Mouse (Mus musculus) hindbrain, embryonic 13.5 days (tissue): ENCODE data around the gene Ildr1. TPM values are rescaled to one million over a fixed set of nuclear protein-coding genes. Genes with fewer than 3 reads are reported as not detected.

ENCODE experiments used
- ATAC-seq: fragments of 200-750 bp; cut with Nextera tagmentation; 2 replicates; pipeline ENCODE4 v1.8.0; 2017; ENCODE audit warnings: moderate TSS enrichment; ENCODE audit not compliant: low FRiP score
- H3K27ac ChIP-seq: fragments of 300-500 bp; sonication (generic); 2 replicates; pipeline ENCODE4 v1.5.1; 2015; ENCODE audit warnings: inconsistent platforms, mild to moderate bottlenecking, moderate library complexity
- H3K27me3 ChIP-seq: fragments of 300-500 bp; sonication (generic); 2 replicates; pipeline ENCODE4 v1.6.1; 2015; ENCODE audit warnings: mild to moderate bottlenecking, inconsistent platforms
- H3K36me3 ChIP-seq: fragments of 300-500 bp; sonication (generic); 2 replicates; pipeline ENCODE4 v1.6.1; 2015; ENCODE audit warnings: mild to moderate bottlenecking, inconsistent platforms
- H3K4me1 ChIP-seq: fragments of 300-500 bp; sonication (generic); replicated peaks from 2 replicates; pipeline ENCODE4 v1.6.1; 2015; ENCODE audit warnings: inconsistent platforms
- H3K4me2 ChIP-seq: fragments of 300-500 bp; sonication (generic); 2 replicates; pipeline ENCODE4 v1.6.1; 2015; ENCODE audit warnings: inconsistent platforms, mild to moderate bottlenecking, moderate library complexity
- H3K4me3 ChIP-seq: fragments of 300-500 bp; sonication (generic); 2 replicates; pipeline ENCODE4 v1.5.1; 2015; ENCODE audit warnings: mild to moderate bottlenecking, inconsistent platforms
- H3K9ac ChIP-seq: fragments of 300-500 bp; sonication (generic); 2 replicates; pipeline ENCODE4 v1.6.1; 2015; ENCODE audit warnings: mild to moderate bottlenecking, inconsistent platforms
- H3K9me3 ChIP-seq: fragments of 300-500 bp; sonication (generic); 2 replicates; pipeline ENCODE4 v1.6.1; 2016; ENCODE audit warnings: inconsistent platforms
- WGBS: fragments of 180-500 bp; shearing (Covaris S2); methylation state at CpG from one replicate; pipeline ENCODE4 v1.1.7; 2015; 5-methylcytosine and 5-hydroxymethylcytosine counted together
- polyA plus RNA-seq: library from polyadenylated mRNA; unstranded; fragments of >200 nt; fragmentation: Nextera tagmentation; extraction: Ambion mirVana; gene quantifications from 2 replicates; pipeline ENCODE4 v1.2.1, GENCODE M21; 2015

Gene Ildr1
- polyA plus RNA-seq, 1 experiment from 2014 or later = 0.09 TPM

- no peaks in the 10 kb centered on the region for H3K4me1 ChIP-seq
- no peak overlapping the region for H3K4me2 ChIP-seq
- H3K9ac ChIP-seq = no peak overlapping the region
- WGBS = 69% methylated on average over 4 of the region's 4 CpGs
- no peaks in the 10 kb centered on the region for H3K9me3 ChIP-seq
- no peaks in the 10 kb centered on the region for H3K27me3 ChIP-seq
- no peak overlapping the region for H3K4me3 ChIP-seq
- H3K36me3 ChIP-seq = no peaks in the 10 kb centered on the region
- no peak overlapping the region for H3K27ac ChIP-seq
- no peak for ATAC-seq
These were observed 45.7 kb downstream of the Ildr1 start for GRCm38 (mm10) chr16:36739404-36739930.

GRCm38 (mm10) chr16:36743580-36743979 lies 49.8 kb downstream of the Ildr1 start:
- Histone ChIP-seq H3K4me1 (no peaks in the 10 kb centered on the region), H3K9ac (no peak overlapping the region), H3K4me3 (no peak overlapping the region), H3K9me3 (no peaks in the 10 kb centered on the region), H3K27me3 (no peaks in the 10 kb centered on the region), H3K36me3 (no peaks in the 10 kb centered on the region), H3K27ac (no peak overlapping the region), H3K4me2 (no peak overlapping the region)
- WGBS = 90% methylated on average over 8 of the region's 8 CpGs
- no peak for ATAC-seq

GRCm38 (mm10) chr16:36747068-36747467 lies 53.3 kb downstream of the Ildr1 start:
- Histone ChIP-seq H3K9me3 (no peaks in the 10 kb centered on the region), H3K27ac (no peak overlapping the region), H3K4me1 (no peaks in the 10 kb centered on the region), H3K4me3 (no peak overlapping the region), H3K4me2 (no peak overlapping the region), H3K27me3 (no peaks in the 10 kb centered on the region), H3K36me3 (no peaks in the 10 kb centered on the region), H3K9ac (no peak overlapping the region)
- WGBS = 88% methylated on average over 4 of the region's 4 CpGs
- no peak for ATAC-seq

- Histone ChIP-seq H3K4me3 (no peak overlapping the region), H3K27ac (no peak overlapping the region), H3K36me3 (no peaks in the 10 kb centered on the region), H3K4me2 (no peak overlapping the region), H3K27me3 (no peaks in the 10 kb centered on the region), H3K9me3 (no peaks in the 10 kb centered on the region), H3K9ac (no peak overlapping the region), H3K4me1 (no peaks in the 10 kb centered on the region)
- 81% methylated on average over 2 of the region's 2 CpGs for WGBS
- ATAC-seq = no peak
These were observed 54.0 kb downstream of the Ildr1 start for GRCm38 (mm10) chr16:36747767-36748166.

GRCm38 (mm10) chr16:36751979-36752378 lies 58.2 kb downstream of the Ildr1 start:
- 90% methylated on average over 3 of the region's 3 CpGs for WGBS
- no peak for ATAC-seq
- H3K9ac ChIP-seq = no peak overlapping the region
- H3K9me3 ChIP-seq = no peaks in the 10 kb centered on the region
- H3K36me3 ChIP-seq = no peaks in the 10 kb centered on the region
- H3K4me3 ChIP-seq = no peak overlapping the region
- no peaks in the 10 kb centered on the region for H3K27me3 ChIP-seq
- no peaks in the 10 kb centered on the region for H3K4me1 ChIP-seq
- no peak overlapping the region for H3K27ac ChIP-seq
- no peak overlapping the region for H3K4me2 ChIP-seq

GRCm38 (mm10) chr16:36770191-36770771 lies 76.5 kb downstream of the Ildr1 start:
- Histone ChIP-seq H3K27me3 (no peaks in the 10 kb centered on the region), H3K36me3 (no peaks in the 10 kb centered on the region), H3K4me1 (no peaks in the 10 kb centered on the region), H3K27ac (no peak overlapping the region), H3K4me3 (no peak overlapping the region), H3K4me2 (no peak overlapping the region), H3K9ac (no peak overlapping the region), H3K9me3 (no peaks in the 10 kb centered on the region)
- no peak for ATAC-seq
- WGBS = 84% methylated on average over 9 of the region's 13 CpGs

- no peaks in the 10 kb centered on the region for H3K4me1 ChIP-seq
- no peaks in the 10 kb centered on the region for H3K27me3 ChIP-seq
- 70% methylated on average over 4 of the region's 4 CpGs for WGBS
- no peak overlapping the region for H3K4me2 ChIP-seq
- no peak overlapping the region for H3K9ac ChIP-seq
- no peaks in the 10 kb centered on the region for H3K9me3 ChIP-seq
- H3K36me3 ChIP-seq = no peaks in the 10 kb centered on the region
- no peak overlapping the region for H3K4me3 ChIP-seq
- no peak for ATAC-seq
- no peak overlapping the region for H3K27ac ChIP-seq
These were observed 77.1 kb downstream of the Ildr1 start for GRCm38 (mm10) chr16:36770830-36771229.

GRCm38 (mm10) chr16:36771244-36771643 lies 77.5 kb downstream of the Ildr1 start:
- H3K4me2 ChIP-seq = no peak overlapping the region
- WGBS = 92% methylated on average over 2 of the region's 2 CpGs
- H3K27ac ChIP-seq = no peak overlapping the region
- H3K36me3 ChIP-seq = no peaks in the 10 kb centered on the region
- H3K4me3 ChIP-seq = no peak overlapping the region
- no peaks in the 10 kb centered on the region for H3K4me1 ChIP-seq
- no peak overlapping the region for H3K9ac ChIP-seq
- no peaks in the 10 kb centered on the region for H3K27me3 ChIP-seq
- no peak for ATAC-seq
- no peaks in the 10 kb centered on the region for H3K9me3 ChIP-seq

- no peak for ATAC-seq
- Histone ChIP-seq H3K9ac (no peak overlapping the region), H3K4me3 (no peak overlapping the region), H3K4me1 (no peaks in the 10 kb centered on the region), H3K4me2 (no peak overlapping the region), H3K36me3 (no peaks in the 10 kb centered on the region), H3K9me3 (no peaks in the 10 kb centered on the region), H3K27ac (no peak overlapping the region), H3K27me3 (no peaks in the 10 kb centered on the region)
- WGBS = 95% methylated on average over 3 of the region's 3 CpGs
These were observed 77.9 kb downstream of the Ildr1 start for GRCm38 (mm10) chr16:36771703-36772102.

GRCm38 (mm10) chr16:36772996-36773395 lies 79.2 kb downstream of the Ildr1 start:
- Histone ChIP-seq H3K4me3 (no peak overlapping the region), H3K27me3 (no peaks in the 10 kb centered on the region), H3K4me1 (no peaks in the 10 kb centered on the region), H3K27ac (no peak overlapping the region), H3K36me3 (no peaks in the 10 kb centered on the region), H3K9ac (no peak overlapping the region), H3K9me3 (no peaks in the 10 kb centered on the region), H3K4me2 (no peak overlapping the region)
- ATAC-seq = no peak
- 95% methylated on average over 5 of the region's 5 CpGs for WGBS

- no peak overlapping the region for H3K4me2 ChIP-seq
- no peaks in the 10 kb centered on the region for H3K36me3 ChIP-seq
- no peaks in the 10 kb centered on the region for H3K27me3 ChIP-seq
- no peaks in the 10 kb centered on the region for H3K9me3 ChIP-seq
- H3K27ac ChIP-seq = no peak overlapping the region
- H3K4me3 ChIP-seq = no peak overlapping the region
- H3K9ac ChIP-seq = no peak overlapping the region
- 62% methylated on average over 6 of the region's 6 CpGs for WGBS
- ATAC-seq = no peak
- H3K4me1 ChIP-seq = no peaks in the 10 kb centered on the region
These were observed 81.9 kb downstream of the Ildr1 start for GRCm38 (mm10) chr16:36775658-36776057.
